Mouse (Mus musculus): ENCODE measurements around the gene Nckap5. TPM values are rescaled to one million over a fixed set of nuclear protein-coding genes. Genes with fewer than 3 reads are reported as not detected.

Gene Nckap5
- polyA plus RNA-seq, 1 experiment from 2014 or later = 45.0 TPM

DNA sequence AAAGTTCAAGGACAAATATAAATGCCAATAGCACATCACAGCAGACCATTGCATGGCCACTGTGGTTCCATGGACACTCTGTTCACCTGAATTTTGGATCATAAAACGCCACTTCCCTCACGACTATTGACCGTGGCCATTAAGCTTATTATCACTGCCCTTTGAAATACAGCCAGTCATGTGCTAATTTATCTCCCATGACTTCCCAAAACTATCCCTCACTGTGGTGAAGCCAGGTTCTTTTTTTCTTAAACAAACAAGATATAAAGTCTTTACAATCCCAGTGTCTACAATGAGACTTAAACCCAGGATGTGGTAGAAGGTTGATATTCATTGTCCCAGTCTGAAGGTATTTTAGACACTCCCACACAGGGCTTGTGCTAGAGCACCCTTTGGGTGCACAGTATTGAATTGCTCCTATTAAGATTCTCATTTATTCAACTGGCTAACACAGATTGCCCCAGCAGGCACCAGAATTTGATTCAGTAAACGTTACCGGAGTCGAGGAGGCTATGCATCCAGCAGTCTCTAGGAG is 293.3 kb downstream of the Nckap5 start:
- H3K4me1 ChIP-seq (replicated peaks; ENCODE audit: control insufficient read depth, insufficient read depth, low read length) = no peaks in the 10 kb centered on the region
- no peak overlapping the region for H3K9ac ChIP-seq (ENCODE audit: low read length)
- no peak overlapping the region for H3K4me2 ChIP-seq (ENCODE audit: low read depth, low read length)
- 77% methylated on average over 6 of the region's 6 CpGs for WGBS
- H3K36me3 ChIP-seq (ENCODE audit: control insufficient read depth, insufficient read depth, low read length) = no peaks in the 10 kb centered on the region
- H3K4me3 ChIP-seq (ENCODE audit: low read length) = no peak overlapping the region
- H3K27ac ChIP-seq (ENCODE audit: low read length) = no peak overlapping the region
- ATAC-seq (ENCODE audit: low read depth) = no peak
- H3K9me3 ChIP-seq (ENCODE audit: control insufficient read depth, low read length) = no peaks in the 10 kb centered on the region
- H3K27me3 ChIP-seq (ENCODE audit: control insufficient read depth, insufficient read depth, low read depth, low read length) = no peaks in the 10 kb centered on the region

DNA sequence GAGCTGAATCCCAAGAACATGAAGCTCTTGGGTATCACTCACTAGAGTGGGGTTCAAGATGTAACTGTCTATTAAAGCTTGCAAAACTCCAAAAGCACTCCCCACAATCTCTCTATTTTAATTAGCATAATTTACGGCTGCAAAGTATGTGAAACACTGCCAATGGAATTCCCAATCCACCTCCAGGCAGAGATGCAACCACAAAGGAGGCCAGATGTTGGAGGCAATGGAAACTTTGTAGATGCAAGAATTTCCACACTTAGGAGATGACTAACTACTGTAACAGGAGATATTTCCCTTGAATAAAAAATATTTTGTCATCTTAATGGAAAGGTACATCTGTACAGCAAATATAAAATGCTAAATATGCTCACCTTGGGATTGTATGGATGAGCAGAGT is 295.1 kb downstream of the Nckap5 start:
- no peaks in the 10 kb centered on the region for H3K4me1 ChIP-seq (replicated peaks; ENCODE audit: control insufficient read depth, insufficient read depth, low read length)
- H3K4me3 ChIP-seq (ENCODE audit: low read length) = no peak overlapping the region
- WGBS = 76% methylated on average over 1 of the region's 1 CpGs
- ATAC-seq (ENCODE audit: low read depth) = no peak
- H3K36me3 ChIP-seq (ENCODE audit: control insufficient read depth, insufficient read depth, low read length) = no peaks in the 10 kb centered on the region
- no peak overlapping the region for H3K9ac ChIP-seq (ENCODE audit: low read length)
- no peaks in the 10 kb centered on the region for H3K9me3 ChIP-seq (ENCODE audit: control insufficient read depth, low read length)
- H3K27ac ChIP-seq (ENCODE audit: low read length) = no peak overlapping the region
- H3K4me2 ChIP-seq (ENCODE audit: low read depth, low read length) = no peak overlapping the region
- no peaks in the 10 kb centered on the region for H3K27me3 ChIP-seq (ENCODE audit: control insufficient read depth, insufficient read depth, low read depth, low read length)

- no peak overlapping the region for H3K27ac ChIP-seq (ENCODE audit: low read length)
- no peaks in the 10 kb centered on the region for H3K9me3 ChIP-seq (ENCODE audit: control insufficient read depth, low read length)
- no peaks in the 10 kb centered on the region for H3K4me1 ChIP-seq (replicated peaks; ENCODE audit: control insufficient read depth, insufficient read depth, low read length)
- no peaks in the 10 kb centered on the region for H3K36me3 ChIP-seq (ENCODE audit: control insufficient read depth, insufficient read depth, low read length)
- ATAC-seq (ENCODE audit: low read depth) = no peak
- no peak overlapping the region for H3K4me3 ChIP-seq (ENCODE audit: low read length)
- no peaks in the 10 kb centered on the region for H3K27me3 ChIP-seq (ENCODE audit: control insufficient read depth, insufficient read depth, low read depth, low read length)
- 67% methylated on average over 2 of the region's 2 CpGs for WGBS
- H3K4me2 ChIP-seq (ENCODE audit: low read depth, low read length) = no peak overlapping the region
- H3K9ac ChIP-seq (ENCODE audit: low read length) = no peak overlapping the region
Measured at GRCm38 (mm10) chr1:126534046-126534445, 296.6 kb downstream of the Nckap5 start.

- Histone ChIP-seq H3K4me2 (ENCODE audit: low read depth, low read length) (no peak overlapping the region), H3K4me1 (replicated peaks; ENCODE audit: control insufficient read depth, insufficient read depth, low read length) (no peaks in the 10 kb centered on the region), H3K4me3 (ENCODE audit: low read length) (no peak overlapping the region), H3K9me3 (ENCODE audit: control insufficient read depth, low read length) (no peaks in the 10 kb centered on the region), H3K27ac (ENCODE audit: low read length) (no peak overlapping the region), H3K27me3 (ENCODE audit: control insufficient read depth, insufficient read depth, low read depth, low read length) (no peaks in the 10 kb centered on the region), H3K36me3 (ENCODE audit: control insufficient read depth, insufficient read depth, low read length) (no peaks in the 10 kb centered on the region), H3K9ac (ENCODE audit: low read length) (no peak overlapping the region)
- 76% methylated on average over 7 of the region's 7 CpGs for WGBS
- ATAC-seq (ENCODE audit: low read depth) = no peak
Measured at GRCm38 (mm10) chr1:126528043-126528598, 302.5 kb downstream of the Nckap5 start.

- H3K4me1 ChIP-seq (replicated peaks; ENCODE audit: control insufficient read depth, insufficient read depth, low read length) = no peaks in the 10 kb centered on the region; the same call in 1 of the 2 replicates
Measured at GRCm38 (mm10) chr1:126518067-126518466, 312.5 kb downstream of the Nckap5 start.

DNA sequence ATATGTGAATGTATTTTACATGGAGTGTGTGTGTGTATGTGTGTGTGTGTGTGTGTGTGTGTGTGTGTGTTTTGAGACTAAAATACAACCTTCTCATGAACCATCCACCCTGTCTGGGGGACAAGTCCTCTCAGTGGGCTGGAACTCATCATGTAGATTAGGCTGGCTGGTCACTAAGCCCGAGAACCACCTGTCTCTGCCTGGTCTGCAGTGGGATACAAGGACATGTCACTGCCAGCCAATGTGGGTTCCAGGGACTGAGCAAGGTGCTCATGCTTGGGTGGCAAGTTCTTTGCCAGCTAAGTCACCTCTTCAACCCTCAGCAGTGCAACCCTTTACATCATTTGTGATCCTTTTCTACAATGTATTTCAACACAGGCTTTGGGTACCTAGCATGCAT is 313.2 kb downstream of the Nckap5 start:
- H3K4me2 ChIP-seq (ENCODE audit: low read depth, low read length) = no peak overlapping the region
- no peaks in the 10 kb centered on the region for H3K27me3 ChIP-seq (ENCODE audit: control insufficient read depth, insufficient read depth, low read depth, low read length)
- WGBS = 75% methylated on average over 1 of the region's 1 CpGs
- no peak overlapping the region for H3K9ac ChIP-seq (ENCODE audit: low read length)
- H3K36me3 ChIP-seq (ENCODE audit: control insufficient read depth, insufficient read depth, low read length) = no peaks in the 10 kb centered on the region
- no peaks in the 10 kb centered on the region; the same call in 1 of the 2 replicates for H3K4me1 ChIP-seq (replicated peaks; ENCODE audit: control insufficient read depth, insufficient read depth, low read length)
- no peak overlapping the region for H3K4me3 ChIP-seq (ENCODE audit: low read length)
- no peak for ATAC-seq (ENCODE audit: low read depth)
- no peaks in the 10 kb centered on the region for H3K9me3 ChIP-seq (ENCODE audit: control insufficient read depth, low read length)
- no peak overlapping the region for H3K27ac ChIP-seq (ENCODE audit: low read length)

More at GRCm38 (mm10) chr1:126518067-126518466, 312.5 kb downstream of the Nckap5 start:
- no peak overlapping the region for H3K9ac ChIP-seq (ENCODE audit: low read length)
- WGBS = 84% methylated on average over 3 of the region's 3 CpGs
- ATAC-seq (ENCODE audit: low read depth) = no peak
- no peak overlapping the region for H3K4me3 ChIP-seq (ENCODE audit: low read length)
- H3K36me3 ChIP-seq (ENCODE audit: control insufficient read depth, insufficient read depth, low read length) = no peaks in the 10 kb centered on the region
- no peaks in the 10 kb centered on the region for H3K9me3 ChIP-seq (ENCODE audit: control insufficient read depth, low read length)
- H3K27me3 ChIP-seq (ENCODE audit: control insufficient read depth, insufficient read depth, low read depth, low read length) = no peaks in the 10 kb centered on the region
- no peak overlapping the region for H3K27ac ChIP-seq (ENCODE audit: low read length)
- H3K4me2 ChIP-seq (ENCODE audit: low read depth, low read length) = no peak overlapping the region

- Histone ChIP-seq H3K4me2 (ENCODE audit: low read depth, low read length) (no peak overlapping the region), H3K27ac (ENCODE audit: low read length) (no peak overlapping the region), H3K27me3 (ENCODE audit: control insufficient read depth, insufficient read depth, low read depth, low read length) (no peaks in the 10 kb centered on the region), H3K36me3 (ENCODE audit: control insufficient read depth, insufficient read depth, low read length) (no peaks in the 10 kb centered on the region), H3K4me1 (replicated peaks; ENCODE audit: control insufficient read depth, insufficient read depth, low read length) (peaks cover 7% of the 10 kb centered on the region; the same call in 1 of the 2 replicates), H3K9ac (ENCODE audit: low read length) (no peak overlapping the region), H3K9me3 (ENCODE audit: control insufficient read depth, low read length) (no peaks in the 10 kb centered on the region), H3K4me3 (ENCODE audit: low read length) (no peak overlapping the region)
- 35% methylated on average over 3 of the region's 3 CpGs for WGBS
- no peak for ATAC-seq (ENCODE audit: low read depth)
Measured at GRCm38 (mm10) chr1:126515054-126515756, 315.4 kb downstream of the Nckap5 start.

GRCm38 (mm10) chr1:126511835-126512445 is 318.7 kb downstream of the Nckap5 start:
- H3K27ac ChIP-seq (ENCODE audit: low read length) = no peak overlapping the region
- no peak for ATAC-seq (ENCODE audit: low read depth)

DNA sequence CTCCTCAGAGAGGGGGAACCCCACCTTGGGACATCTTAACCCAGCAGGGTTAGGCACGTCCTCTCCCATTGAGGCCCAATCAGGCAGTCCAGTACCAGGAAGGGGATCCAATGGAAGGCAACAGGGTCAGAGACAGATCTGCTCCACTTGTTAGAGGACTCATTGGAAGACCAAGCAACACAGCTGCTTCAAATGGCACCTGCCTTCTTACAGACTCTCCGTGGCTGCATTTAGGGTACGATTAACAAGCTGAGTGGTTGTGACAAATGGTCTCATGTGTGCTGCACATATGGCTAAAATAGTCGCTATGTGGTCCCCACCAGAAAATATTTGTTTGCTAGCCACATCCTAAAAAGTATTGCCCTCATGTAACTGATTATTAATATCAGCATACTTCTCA is 325.9 kb downstream of the Nckap5 start:
- no peak overlapping the region for H3K4me2 ChIP-seq (ENCODE audit: low read depth, low read length)
- H3K36me3 ChIP-seq (ENCODE audit: control insufficient read depth, insufficient read depth, low read length) = no peaks in the 10 kb centered on the region
- 77% methylated on average over 4 of the region's 4 CpGs for WGBS

More at GRCm38 (mm10) chr1:126511835-126512445, 318.7 kb downstream of the Nckap5 start:
- H3K27me3 ChIP-seq (ENCODE audit: control insufficient read depth, insufficient read depth, low read depth, low read length) = no peaks in the 10 kb centered on the region
- no peaks in the 10 kb centered on the region for H3K36me3 ChIP-seq (ENCODE audit: control insufficient read depth, insufficient read depth, low read length)
- no peak overlapping the region for H3K4me3 ChIP-seq (ENCODE audit: low read length)
- peaks cover 7% of the 10 kb centered on the region; the same call in 1 of the 2 replicates for H3K4me1 ChIP-seq (replicated peaks; ENCODE audit: control insufficient read depth, insufficient read depth, low read length)
- WGBS = 39% methylated on average over 5 of the region's 5 CpGs
- no peak overlapping the region for H3K9ac ChIP-seq (ENCODE audit: low read length)
- no peaks in the 10 kb centered on the region for H3K9me3 ChIP-seq (ENCODE audit: control insufficient read depth, low read length)
- H3K4me2 ChIP-seq (ENCODE audit: low read depth, low read length) = no peak overlapping the region

More for the DNA sequence above, 325.9 kb downstream of the Nckap5 start:
- Histone ChIP-seq H3K9me3 (ENCODE audit: control insufficient read depth, low read length) (no peaks in the 10 kb centered on the region), H3K27ac (ENCODE audit: low read length) (no peak overlapping the region), H3K4me1 (replicated peaks; ENCODE audit: control insufficient read depth, insufficient read depth, low read length) (peaks cover 4% of the 10 kb centered on the region; the same call in 1 of the 2 replicates), H3K27me3 (ENCODE audit: control insufficient read depth, insufficient read depth, low read depth, low read length) (no peaks in the 10 kb centered on the region), H3K4me3 (ENCODE audit: low read length) (no peak overlapping the region), H3K9ac (ENCODE audit: low read length) (no peak overlapping the region)
- no peak for ATAC-seq (ENCODE audit: low read depth)
